Mouse (Mus musculus): ENCODE measurements around the gene Rab5a. TPM values are rescaled to one million over a fixed set of nuclear protein-coding genes. Genes with fewer than 3 reads are reported as not detected.
A peak's percentile ranks its signal among the peaks of the same experiment; 100 is the strongest.
"Not testable (repeated sequence)": the region's sequence is repeated elsewhere in the genome, so short reads cannot be mapped to it uniquely, and the experiment has no call there.

Rab5a gene
- polyA plus RNA-seq, 1 experiment from 2014 or later, result 99.1 TPM

DNA sequence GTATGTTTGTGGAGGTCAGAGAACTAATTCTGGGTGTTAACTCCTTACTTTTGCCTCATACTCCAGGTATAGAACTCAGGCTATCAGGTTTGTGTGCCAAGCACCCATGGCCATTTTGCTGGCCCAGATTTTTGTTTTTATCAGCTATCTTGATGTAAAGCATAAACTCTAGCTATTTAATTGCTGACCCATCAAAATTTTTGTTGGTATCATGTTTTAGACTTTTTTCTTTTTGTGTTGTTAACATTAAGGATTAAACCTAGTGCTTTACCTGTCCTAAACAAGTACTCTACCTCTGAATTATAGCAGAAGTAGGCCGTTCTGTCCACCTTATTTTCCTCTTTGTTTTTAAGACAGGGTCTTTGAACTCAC is 10.0 kb downstream of the Rab5a start:
- 97% methylated on average over 1 of the region's 1 CpGs for WGBS
- Histone ChIP-seq H3K4me3 (replicated peaks) (no peak overlapping the region), H3K4me1 (replicated peaks) (no peaks in the 10 kb centered on the region), H3K27ac (no peak overlapping the region), H3K4me2 (replicated peaks) (no peak overlapping the region), H3K27me3 (no peaks in the 10 kb centered on the region), H3K9me3 (no peaks in the 10 kb centered on the region), H3K9ac (replicated peaks) (no peak overlapping the region), H3K36me3 (peaks cover 33% of the 10 kb centered on the region)
- ATAC-seq, result no peak

DNA sequence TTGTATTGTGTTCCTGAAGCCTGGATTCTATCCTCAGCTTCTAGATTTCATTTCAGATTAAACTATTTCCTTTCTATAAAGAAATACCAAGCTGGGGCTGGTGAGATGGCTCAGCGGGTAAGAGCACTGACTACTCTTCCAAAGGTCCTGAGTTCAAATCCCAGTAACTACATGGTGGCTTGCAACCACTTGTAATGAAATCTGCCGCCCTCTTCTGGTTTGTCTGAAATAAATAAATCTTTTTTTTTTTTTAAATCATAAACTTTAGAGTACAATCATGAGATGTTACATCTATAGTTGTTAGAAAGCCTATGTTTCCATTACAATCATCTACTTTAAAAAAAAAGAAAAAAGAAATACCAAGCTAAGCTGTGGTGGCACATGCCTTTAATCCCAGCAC is 23.9 kb downstream of the Rab5a start:
- no peak overlapping the region for H3K27ac ChIP-seq
- no peaks in the 10 kb centered on the region for H3K9me3 ChIP-seq

DNA sequence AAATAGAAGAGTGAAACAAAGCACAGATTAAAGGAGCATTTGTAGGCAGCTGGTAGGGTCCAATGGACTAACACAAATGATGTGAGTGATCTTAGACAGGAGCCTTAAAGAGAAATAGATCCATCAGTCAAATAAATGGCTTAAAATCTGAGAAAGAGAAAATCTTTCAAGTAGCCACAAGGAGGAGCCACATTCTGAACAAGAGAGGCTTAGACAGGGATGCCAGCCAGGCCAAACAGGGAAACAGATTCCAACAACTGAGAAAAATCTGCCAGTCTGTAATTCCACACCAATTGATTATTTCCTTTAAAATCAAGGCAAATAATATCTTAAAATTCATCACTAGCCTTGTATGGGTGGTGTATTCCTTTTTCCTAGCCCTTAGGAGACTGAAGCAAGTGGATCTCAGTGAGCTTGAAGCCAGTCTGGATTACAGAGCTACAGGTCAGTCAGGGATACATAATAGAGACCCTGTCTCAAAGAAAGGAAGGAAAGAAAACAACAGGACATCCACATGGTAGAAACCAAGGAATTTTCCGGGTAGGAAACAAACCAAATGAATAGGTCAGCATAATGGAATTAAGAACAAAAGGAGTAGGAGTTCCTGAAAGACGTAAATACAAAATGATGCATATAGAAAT is 33.4 kb downstream of the Rab5a start:
- WGBS, result 77% methylated on average over 2 of the region's 2 CpGs
- no peak overlapping the region for H3K4me2 ChIP-seq (replicated peaks)
- ATAC-seq, result peak; percentile 50; the same call in 1 of the 2 replicates

More for the DNA sequence above, 23.9 kb downstream of the Rab5a start:
- WGBS, result 92% methylated on average over 2 of the region's 2 CpGs
- ATAC-seq, result no peak
- Histone ChIP-seq H3K4me1 (replicated peaks) (no peaks in the 10 kb centered on the region), H3K4me3 (replicated peaks) (no peak overlapping the region), H3K9ac (replicated peaks) (no peak overlapping the region), H3K36me3 (peaks cover 59% of the 10 kb centered on the region), H3K4me2 (replicated peaks) (no peak overlapping the region), H3K27me3 (no peaks in the 10 kb centered on the region)

DNA sequence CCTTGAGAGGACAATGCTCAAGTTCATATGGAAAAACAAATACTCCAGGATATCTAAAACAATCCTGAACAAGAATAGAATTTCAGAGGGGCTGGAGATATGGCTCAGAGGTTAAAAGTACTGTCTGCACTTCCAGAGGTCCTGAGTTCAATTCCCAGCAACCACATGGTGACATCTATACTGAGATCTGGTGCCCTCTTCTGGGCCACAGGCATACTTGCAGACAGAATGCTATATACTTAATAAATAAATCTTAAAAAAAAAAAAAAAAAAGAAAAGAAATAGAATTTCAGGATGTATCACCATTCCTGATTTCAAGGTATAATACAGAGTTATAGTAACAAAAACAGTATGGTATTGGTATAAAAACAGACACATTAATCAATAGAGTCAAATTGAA is 40.3 kb downstream of the Rab5a start:
- Histone ChIP-seq H3K4me1 (replicated peaks) (no peaks in the 10 kb centered on the region), H3K4me3 (replicated peaks) (no peak overlapping the region), H3K9me3 (no peaks in the 10 kb centered on the region), H3K27me3 (no peaks in the 10 kb centered on the region), H3K27ac (no peak overlapping the region), H3K4me2 (replicated peaks) (no peak overlapping the region), H3K36me3 (peaks cover 9% of the 10 kb centered on the region; the same call in 1 of the 2 replicates), H3K9ac (replicated peaks) (no peak overlapping the region)
- ATAC-seq, result no peak

More for the DNA sequence above, 33.4 kb downstream of the Rab5a start:
- Histone ChIP-seq H3K4me3 (replicated peaks) (no peak overlapping the region), H3K36me3 (peaks cover 9% of the 10 kb centered on the region; the same call in 1 of the 2 replicates), H3K27ac (no peak overlapping the region), H3K9ac (replicated peaks) (no peak overlapping the region), H3K9me3 (no peaks in the 10 kb centered on the region), H3K4me1 (replicated peaks) (no peaks in the 10 kb centered on the region), H3K27me3 (no peaks in the 10 kb centered on the region)

DNA sequence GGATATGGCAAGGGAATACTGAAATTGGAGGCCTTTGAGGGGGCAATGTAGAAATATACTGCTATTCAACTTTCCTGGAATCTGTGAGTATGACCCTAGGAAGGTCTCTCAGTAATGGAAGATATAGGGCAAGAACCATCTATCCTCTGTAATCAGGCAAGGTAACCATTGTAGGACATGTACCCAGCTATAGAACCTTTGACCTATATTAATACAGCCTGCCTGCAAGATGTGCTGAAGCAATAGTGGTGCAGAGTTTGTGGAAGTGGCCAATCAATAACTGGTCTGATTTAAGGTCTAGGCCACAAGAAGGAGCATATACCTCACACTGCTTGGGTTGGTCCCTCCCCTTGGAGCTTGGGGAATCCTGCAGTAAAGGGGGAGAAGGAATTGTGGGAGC is 41.5 kb downstream of the Rab5a start:
- Histone ChIP-seq H3K9ac (replicated peaks) (no peak overlapping the region), H3K4me2 (replicated peaks) (no peak overlapping the region), H3K4me3 (replicated peaks) (no peak overlapping the region), H3K27me3 (no peaks in the 10 kb centered on the region), H3K4me1 (replicated peaks) (no peaks in the 10 kb centered on the region), H3K9me3 (no peaks in the 10 kb centered on the region), H3K27ac (no peak overlapping the region), H3K36me3 (peaks cover 3% of the 10 kb centered on the region; the same call in 1 of the 2 replicates)
- ATAC-seq, result no peak

DNA sequence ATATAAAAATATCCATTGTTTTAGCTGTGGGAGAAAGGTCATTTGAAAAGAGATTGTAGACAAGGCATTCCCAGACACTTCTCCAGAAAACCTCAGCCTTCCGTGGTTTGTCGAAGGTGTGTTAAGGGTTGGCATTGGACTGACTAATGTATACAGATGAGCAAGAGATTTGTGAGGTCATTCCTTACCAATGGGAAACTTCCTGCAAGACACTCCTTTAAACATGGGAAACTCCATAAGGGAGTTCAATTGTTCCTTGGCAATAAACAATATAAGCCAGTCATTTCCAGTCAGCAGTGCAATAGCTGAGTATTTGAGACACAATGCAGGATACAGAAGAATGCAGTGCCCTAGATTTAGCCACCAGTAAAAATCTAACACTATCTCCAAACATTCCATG is 49.0 kb downstream of the Rab5a start:
- WGBS, result 94% methylated on average over 2 of the region's 2 CpGs
- Histone ChIP-seq H3K4me3 (replicated peaks) (no peak overlapping the region), H3K9me3 (no peaks in the 10 kb centered on the region), H3K27ac (no peak overlapping the region), H3K9ac (replicated peaks) (no peak overlapping the region), H3K27me3 (no peaks in the 10 kb centered on the region), H3K36me3 (no peaks in the 10 kb centered on the region), H3K4me2 (replicated peaks) (no peak overlapping the region), H3K4me1 (replicated peaks) (no peaks in the 10 kb centered on the region)
- ATAC-seq, result no peak

DNA sequence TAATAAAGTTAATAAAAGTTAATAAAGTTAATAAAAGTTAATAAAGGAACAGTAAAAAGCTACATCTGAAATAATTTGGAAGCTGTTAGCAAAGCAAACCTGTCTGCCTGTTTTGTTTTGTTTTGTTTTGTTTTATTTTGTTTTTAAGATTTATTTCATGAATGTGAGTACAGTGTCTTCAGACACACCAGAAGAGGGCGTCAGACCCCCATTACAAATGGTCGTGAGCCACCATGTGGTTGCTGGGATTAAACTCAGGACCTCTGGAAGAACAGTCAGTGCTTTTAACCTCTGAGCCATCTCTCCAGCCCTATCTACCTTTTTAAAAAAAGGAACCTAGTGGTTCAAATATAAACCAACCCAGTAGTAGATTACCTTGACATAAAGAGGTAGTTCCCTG is 52.1 kb downstream of the Rab5a start:
- Histone ChIP-seq H3K9me3 (no peaks in the 10 kb centered on the region), H3K4me3 (replicated peaks) (no peak overlapping the region), H3K27ac (no peak overlapping the region), H3K4me1 (replicated peaks) (no peaks in the 10 kb centered on the region), H3K36me3 (no peaks in the 10 kb centered on the region), H3K27me3 (no peaks in the 10 kb centered on the region), H3K4me2 (replicated peaks) (no peak overlapping the region), H3K9ac (replicated peaks) (no peak overlapping the region)
- no peak for ATAC-seq
- WGBS, result 59% methylated on average over 2 of the region's 2 CpGs

DNA sequence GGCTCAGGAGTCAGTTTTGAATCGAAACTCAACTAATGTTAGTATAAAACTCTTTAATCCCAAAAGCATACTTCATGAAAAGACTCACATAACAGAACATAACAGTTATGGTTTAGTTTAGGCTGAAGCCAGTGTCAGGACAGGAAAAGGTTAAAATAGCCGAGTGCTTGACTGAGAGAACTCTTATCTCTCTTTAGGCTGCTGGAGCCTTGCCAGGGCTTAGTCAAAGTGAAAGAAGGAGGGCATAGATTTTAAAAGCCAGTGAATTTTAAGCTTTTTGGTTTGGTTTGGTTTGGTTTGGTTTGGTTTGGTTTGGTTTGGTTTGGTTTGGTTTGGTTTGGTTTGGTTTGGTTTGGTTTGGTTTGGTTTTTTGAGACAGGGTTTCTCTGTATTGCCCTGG is 53.4 kb downstream of the Rab5a start:
- Histone ChIP-seq H3K27me3 (no peaks in the 10 kb centered on the region), H3K4me3 (replicated peaks) (no peak overlapping the region), H3K4me1 (replicated peaks) (no peaks in the 10 kb centered on the region), H3K36me3 (no peaks in the 10 kb centered on the region), H3K27ac (no peak overlapping the region), H3K9ac (replicated peaks) (no peak overlapping the region), H3K9me3 (no peaks in the 10 kb centered on the region), H3K4me2 (replicated peaks) (no peak overlapping the region)
- ATAC-seq, result no peak
- 88% methylated on average over 2 of the region's 2 CpGs for WGBS

DNA sequence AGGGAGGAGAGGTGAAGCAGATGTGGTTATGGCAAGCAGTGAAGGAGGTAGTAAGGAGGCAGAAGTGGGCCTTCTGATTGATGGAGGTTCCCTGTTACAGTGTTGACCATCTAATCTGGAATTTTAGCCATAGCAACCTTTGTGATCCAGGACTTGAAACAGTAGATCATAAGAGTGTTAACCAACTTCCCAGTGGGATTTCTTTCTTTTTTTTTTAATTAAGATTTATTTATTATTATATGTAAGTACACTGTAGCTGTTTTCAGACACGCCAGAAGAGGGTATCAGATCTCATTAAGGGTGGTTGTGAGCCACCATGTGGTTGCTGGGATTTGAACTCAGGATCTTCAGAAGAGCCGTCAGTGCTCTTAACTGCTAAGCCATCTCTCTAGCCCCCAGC is 60.3 kb downstream of the Rab5a start, which contains the start of gene Pp2d1:
Gene Pp2d1 (minus strand): TSS at position 101 of the 400 bp plus-strand sequence.
- not testable (repeated sequence) for H3K4me1 ChIP-seq (replicated peaks); H3K4me2 ChIP-seq (replicated peaks); H3K4me3 ChIP-seq (replicated peaks); ATAC-seq; H3K36me3 ChIP-seq; H3K9ac ChIP-seq (replicated peaks); H3K27me3 ChIP-seq; H3K9me3 ChIP-seq; H3K27ac ChIP-seq
- 89% methylated on average over 2 of the region's 2 CpGs for WGBS

DNA sequence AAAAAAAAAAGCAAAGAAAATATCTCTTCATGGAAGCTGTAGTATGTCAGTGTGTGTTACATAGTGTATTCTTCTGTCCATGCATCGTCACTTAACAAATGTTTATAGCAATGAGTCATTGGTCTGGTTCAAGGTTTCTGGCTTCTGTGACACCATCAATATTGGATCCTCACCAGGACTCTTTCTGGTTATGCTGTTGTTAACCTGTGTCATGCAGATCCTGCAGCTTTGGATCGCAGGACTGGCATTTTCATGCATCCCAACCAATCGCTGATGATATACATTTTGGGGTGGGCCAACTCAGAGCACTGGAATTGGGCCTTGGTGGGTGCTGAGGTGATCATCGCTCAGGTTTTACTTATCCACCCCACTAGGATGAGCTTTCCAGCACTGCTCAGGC is 63.5 kb downstream of the Rab5a start:
- 98% methylated on average over 4 of the region's 4 CpGs for WGBS
- no peak for ATAC-seq

DNA sequence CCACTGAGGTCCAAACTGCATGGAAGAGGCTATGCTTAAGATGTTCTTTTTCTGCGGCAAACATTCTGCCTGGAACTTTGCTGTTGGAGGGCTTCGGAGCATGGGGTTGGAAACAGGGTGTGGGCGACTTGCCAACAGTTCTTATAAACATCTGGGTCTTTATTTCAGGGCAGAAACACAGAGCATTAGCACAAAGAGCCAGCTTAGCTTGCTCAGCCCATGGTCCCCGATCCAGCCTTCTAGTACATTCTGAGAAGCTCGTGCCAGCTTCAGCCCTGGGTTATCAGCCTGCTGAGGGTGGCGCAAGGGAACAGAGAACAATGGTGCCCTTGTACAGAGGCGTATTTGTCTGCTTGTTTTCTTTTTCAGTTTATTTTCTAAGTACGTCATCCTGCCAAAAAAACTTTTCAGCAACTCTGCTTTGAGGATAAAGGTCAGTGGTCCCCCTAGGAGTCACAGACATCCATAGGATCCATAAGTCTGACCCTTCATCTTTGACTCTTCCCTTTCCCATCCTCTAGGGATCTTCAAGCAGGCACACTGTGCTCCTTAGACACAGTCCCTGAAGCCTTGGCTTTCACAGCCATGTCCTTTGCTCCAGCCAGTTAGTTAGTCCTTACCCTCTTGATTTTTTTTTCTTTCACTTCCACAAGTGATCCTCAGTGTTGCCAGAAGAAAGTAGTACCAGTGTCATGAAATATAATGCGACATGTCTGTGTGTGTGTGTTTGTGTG is 64.7 kb downstream of the Rab5a start:
- no peaks in the 10 kb centered on the region for H3K4me1 ChIP-seq (replicated peaks)
- H3K9ac ChIP-seq (replicated peaks), result no peak overlapping the region
- no peak for ATAC-seq
- no peaks in the 10 kb centered on the region for H3K36me3 ChIP-seq
- no peak overlapping the region for H3K27ac ChIP-seq
- no peaks in the 10 kb centered on the region for H3K9me3 ChIP-seq
- 72% methylated on average over 9 of the region's 9 CpGs for WGBS
- no peaks in the 10 kb centered on the region for H3K27me3 ChIP-seq
- H3K4me2 ChIP-seq (replicated peaks), result no peak overlapping the region
- H3K4me3 ChIP-seq (replicated peaks), result no peak overlapping the region

More for the DNA sequence above, 63.5 kb downstream of the Rab5a start:
- no peak overlapping the region for H3K9ac ChIP-seq (replicated peaks)
- H3K9me3 ChIP-seq, result no peaks in the 10 kb centered on the region
- no peak overlapping the region for H3K4me3 ChIP-seq (replicated peaks)
- no peaks in the 10 kb centered on the region for H3K27me3 ChIP-seq
- H3K27ac ChIP-seq, result no peak overlapping the region
- no peak overlapping the region for H3K4me2 ChIP-seq (replicated peaks)
- no peaks in the 10 kb centered on the region for H3K4me1 ChIP-seq (replicated peaks)
- H3K36me3 ChIP-seq, result no peaks in the 10 kb centered on the region

DNA sequence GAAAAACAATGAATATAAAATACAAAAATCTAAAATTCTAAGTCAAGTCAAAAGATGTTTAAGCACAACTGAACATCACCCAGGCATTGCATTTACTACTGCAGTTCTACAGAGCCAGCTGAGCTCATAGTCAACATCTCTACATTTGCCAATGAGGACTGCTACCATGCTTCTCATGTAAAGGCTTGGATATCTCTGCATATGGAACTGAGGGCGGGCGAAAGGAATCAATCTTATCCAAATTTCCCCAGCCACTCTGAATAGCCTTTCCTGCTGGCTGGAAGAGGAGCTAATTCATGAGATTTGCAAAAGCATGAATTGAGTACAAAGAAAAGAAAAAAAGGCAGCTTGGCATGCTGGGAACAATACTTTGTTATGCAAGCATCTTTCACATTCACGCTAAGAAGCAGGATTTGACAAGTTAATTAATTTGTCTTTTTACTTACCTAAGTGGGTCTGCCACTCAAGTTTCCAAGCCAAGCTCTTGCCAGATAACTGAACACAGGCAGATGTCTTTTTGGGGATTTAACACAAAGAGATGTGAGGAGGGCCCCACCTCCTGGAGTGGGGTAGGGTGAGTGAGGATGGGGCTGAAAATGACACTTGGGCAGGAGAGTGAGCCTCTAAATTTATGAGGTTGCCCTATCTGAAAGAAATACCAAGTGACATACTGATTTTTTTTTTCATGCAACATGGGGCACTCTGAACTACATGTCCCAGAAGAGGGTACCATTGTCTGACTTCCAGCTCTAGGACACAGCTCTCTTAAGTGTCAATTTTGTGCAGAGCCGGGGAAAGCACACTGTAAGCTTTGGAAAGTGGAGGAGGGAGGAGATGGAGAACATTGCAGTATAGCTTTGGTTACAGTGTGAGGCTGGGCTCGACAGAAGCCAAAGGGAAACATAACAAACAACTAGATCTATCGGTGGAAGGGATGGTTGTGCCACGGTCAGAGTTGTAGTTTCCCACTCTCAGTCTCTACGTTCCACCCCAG is 72.6 kb downstream of the Rab5a start:
- no peak overlapping the region for H3K4me2 ChIP-seq (replicated peaks)
- 34% methylated on average over 8 of the region's 8 CpGs for WGBS
- no peak overlapping the region for H3K27ac ChIP-seq
- no peaks in the 10 kb centered on the region for H3K27me3 ChIP-seq
- H3K9me3 ChIP-seq, result no peaks in the 10 kb centered on the region
- no peak overlapping the region for H3K9ac ChIP-seq (replicated peaks)
- H3K36me3 ChIP-seq, result no peaks in the 10 kb centered on the region
- peaks cover 6% of the 10 kb centered on the region; the same call in 1 of the 2 replicates for H3K4me1 ChIP-seq (replicated peaks)
- no peak overlapping the region for H3K4me3 ChIP-seq (replicated peaks)
- ATAC-seq, result peak; percentile 68; the same call in 1 of the 2 replicates
